Comparison of ENCODE assay signal across 19 mouse cellular contexts in genomic region chr12:79260154-79260553, GRCm38 (mm10).
"Had no signal": no experiment of that assay in that cellular context is flagged by ENCODE, and none has a peak within 500 bp of the region (broad histone marks: within the 10 kb centered on the region; RNA-seq: fewer than 3 reads in every experiment).

No protein-coding gene starts in this region.

- H3K9ac ChIP-seq: lung, embryonic 14.5 days; midbrain, embryonic 12.5 days; neural tube, embryonic 13.5 days; neural tube, embryonic 15.5 days had no signal

- H3K27me3 ChIP-seq: midbrain, embryonic 12.5 days; neural tube, embryonic 13.5 days; neural tube, embryonic 15.5 days had no signal

- H3K4me1 ChIP-seq: midbrain, embryonic 10.5 days; midbrain, embryonic 12.5 days; neural tube, embryonic 13.5 days; neural tube, embryonic 15.5 days had no signal

- H3K9me3 ChIP-seq: midbrain, embryonic 10.5 days; midbrain, embryonic 12.5 days; neural tube, embryonic 13.5 days; neural tube, embryonic 15.5 days had no signal

- DNase-seq: lung, adult 18-20 months; lung, embryonic 14.5 days; lung, postnatal 10 days; lung, postnatal 4 days; midbrain, embryonic 14.5 days; retina, postnatal 1 day; right cerebral cortex, adult 18-20 months; right cerebral cortex, postnatal 25 days; right cerebral cortex, postnatal 4 days; spleen, adult 18-20 months; thymus, adult 18-20 months; thymus, postnatal 14 days; thymus, postnatal 36 days had no signal

- ATAC-seq: midbrain, embryonic 16.5 days had no signal

- H3K4me2 ChIP-seq: lung, embryonic 14.5 days; midbrain, embryonic 12.5 days; neural tube, embryonic 13.5 days; neural tube, embryonic 15.5 days had no signal

- H3K4me3 ChIP-seq: midbrain, embryonic 10.5 days; midbrain, embryonic 12.5 days; myocyte; neural tube, embryonic 13.5 days; neural tube, embryonic 15.5 days had no signal

- H3K27ac ChIP-seq: midbrain, embryonic 10.5 days; midbrain, embryonic 12.5 days; neural tube, embryonic 13.5 days; neural tube, embryonic 15.5 days had no signal
